Mouse (Mus musculus): ENCODE measurements around the gene Ubxn11.

The Ubxn11 gene

DNA sequence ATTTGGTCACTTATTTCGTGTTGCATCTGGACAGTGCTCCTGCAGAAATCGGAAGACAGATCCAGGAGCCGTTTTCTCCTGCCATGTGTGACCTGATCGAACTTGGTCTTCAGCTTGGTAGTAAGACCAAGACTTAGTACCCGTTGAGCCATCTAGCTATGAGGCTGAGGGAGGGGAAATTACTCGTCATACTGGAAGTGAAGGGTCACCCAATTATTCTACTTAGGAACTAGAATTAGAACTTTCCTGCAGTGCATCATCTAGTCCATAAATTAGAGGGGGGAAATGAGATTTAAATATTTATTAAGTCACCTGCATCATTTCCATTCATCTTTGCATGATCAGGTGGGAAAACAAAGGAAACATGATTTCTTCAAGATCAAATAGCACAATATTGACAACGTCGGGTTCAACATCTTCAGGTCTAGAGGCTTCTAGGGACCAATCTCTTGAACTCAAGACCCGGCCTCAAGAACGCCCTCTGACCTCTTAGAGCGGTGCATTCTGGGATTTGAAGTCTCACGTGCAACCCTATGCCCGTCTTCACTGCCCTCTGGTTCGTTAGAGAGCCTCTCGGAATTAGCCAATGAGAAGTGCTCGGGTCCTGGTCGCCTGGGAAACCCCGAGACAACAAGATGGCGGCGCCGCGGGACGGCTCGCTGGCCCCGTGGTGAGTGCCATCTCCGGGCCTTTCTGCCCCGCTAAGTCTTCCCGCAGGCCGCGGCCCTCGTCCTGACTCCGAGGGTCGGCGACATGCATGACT, at the start of gene Ubxn11:
Gene Ubxn11, plus strand, starts transcription at position 592 of the 763 bp plus-strand sequence.
- peak; percentile 93 for DNase-seq (ENCODE audit: low spot score)

DNA sequence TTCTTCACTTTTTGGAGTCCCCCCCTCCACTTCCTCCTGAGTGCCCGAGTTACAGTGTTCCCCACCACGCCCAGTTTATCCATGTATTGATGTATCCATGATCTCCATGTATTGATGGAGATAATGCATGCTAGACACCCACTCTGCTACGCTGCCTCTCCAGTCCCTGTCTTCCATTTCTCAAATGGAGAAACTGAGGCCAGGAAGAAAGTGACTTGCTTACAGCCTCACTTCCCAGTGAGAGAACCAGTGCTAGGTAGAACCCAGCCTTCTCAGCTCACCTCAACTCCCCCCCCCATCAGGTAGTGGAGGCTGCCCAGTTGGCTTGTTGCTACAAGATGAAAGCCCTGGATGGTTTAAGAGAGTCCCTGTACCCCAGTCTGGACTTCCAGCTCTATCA, 48.8 kb upstream of the Ubxn11 start, which contains the start of gene Zfp683:
Gene Zfp683, plus strand, starts transcription at position 301 of the 400 bp plus-strand sequence.
- no peak for DNase-seq (ENCODE audit: low spot score)

DNA sequence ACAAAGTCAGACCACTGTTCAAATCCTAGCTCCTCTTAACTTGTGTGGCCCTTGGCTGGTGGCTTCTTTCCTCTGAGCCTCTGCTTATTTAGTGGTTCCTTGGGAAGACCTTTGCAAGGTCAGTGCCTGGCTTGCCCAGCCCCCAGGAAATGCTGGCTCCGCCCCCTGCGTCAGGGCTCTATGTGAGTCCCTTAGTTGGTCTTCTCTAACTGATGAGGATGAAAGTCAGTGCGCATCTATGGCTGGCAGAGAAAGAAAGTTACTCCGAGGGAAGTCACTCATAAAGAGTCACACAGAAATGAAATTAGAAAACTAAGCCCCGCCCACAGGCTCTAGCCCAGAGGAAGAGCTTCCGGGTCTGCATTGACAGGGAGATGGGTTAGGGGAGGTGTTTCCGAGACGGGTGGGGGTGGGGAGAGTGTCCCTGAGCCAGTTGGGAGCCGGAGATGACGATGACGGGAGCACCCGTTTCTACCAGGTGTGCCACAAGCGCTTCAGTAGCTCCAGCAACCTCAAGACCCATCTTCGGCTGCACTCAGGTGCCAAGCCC, 44.1 kb upstream of the Ubxn11 start:
- no peak for DNase-seq (ENCODE audit: low spot score)

DNA sequence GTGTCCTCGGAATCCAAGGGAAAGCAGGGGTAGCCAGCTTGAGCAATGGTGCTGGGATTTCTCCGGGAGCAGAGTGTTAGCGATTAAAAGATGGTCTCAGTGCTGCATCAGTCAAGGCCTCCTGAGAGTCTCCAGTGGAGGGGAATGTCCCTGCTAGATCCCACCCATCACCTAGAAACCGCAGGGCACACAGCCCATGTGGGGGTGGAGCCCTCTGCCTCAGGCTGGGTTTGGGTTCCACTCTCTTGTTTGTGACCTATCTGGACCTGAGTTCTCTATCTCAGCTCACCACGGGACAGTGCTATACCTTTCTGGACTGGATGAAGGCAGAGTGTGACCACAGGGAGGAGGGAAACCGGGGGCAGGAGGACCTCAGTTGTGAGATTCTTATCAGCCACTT, 43.5 kb upstream of the Ubxn11 start:
- DNase-seq (ENCODE audit: low spot score): no peak

DNA sequence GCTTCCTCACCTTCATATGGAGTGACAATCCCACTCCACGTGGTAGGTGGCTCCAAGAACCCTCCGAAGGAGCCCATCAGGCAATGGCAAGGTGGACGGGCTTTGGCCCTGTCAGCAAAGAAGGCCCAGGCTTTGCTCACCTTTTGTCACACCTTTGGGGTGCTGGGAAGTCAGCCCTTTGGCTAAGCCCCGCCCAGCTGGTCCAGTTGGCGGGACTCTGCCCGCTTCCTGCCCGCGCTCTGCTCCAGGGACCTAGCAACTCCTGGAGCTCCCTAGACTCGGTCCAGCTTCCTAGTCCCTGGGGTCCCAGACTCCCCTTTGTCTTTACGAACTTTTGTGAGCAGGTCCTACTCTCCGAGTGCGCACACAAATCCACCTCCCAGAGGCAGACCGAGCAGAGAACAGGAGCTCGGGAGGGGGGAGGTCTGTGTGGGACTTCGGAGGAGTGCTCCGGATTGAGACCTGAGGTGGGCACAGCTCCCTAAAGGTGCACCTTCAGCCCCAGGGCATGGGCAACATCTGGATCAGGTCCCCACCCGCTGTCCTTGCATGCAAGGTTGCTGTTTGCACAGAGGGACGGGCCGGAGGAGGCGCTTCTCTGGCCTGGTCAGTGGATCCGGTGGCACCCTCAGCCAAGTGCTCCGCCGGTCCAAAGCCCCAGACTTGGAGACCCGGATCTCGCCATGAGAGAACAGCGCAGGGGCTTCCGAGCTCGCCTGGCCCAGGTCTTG, 42.1 kb upstream of the Ubxn11 start, which contains the start of gene Crybg2:
Gene Crybg2, plus strand, starts transcription at position 681 of the 731 bp plus-strand sequence.
- DNase-seq (ENCODE audit: low spot score): no peak

DNA sequence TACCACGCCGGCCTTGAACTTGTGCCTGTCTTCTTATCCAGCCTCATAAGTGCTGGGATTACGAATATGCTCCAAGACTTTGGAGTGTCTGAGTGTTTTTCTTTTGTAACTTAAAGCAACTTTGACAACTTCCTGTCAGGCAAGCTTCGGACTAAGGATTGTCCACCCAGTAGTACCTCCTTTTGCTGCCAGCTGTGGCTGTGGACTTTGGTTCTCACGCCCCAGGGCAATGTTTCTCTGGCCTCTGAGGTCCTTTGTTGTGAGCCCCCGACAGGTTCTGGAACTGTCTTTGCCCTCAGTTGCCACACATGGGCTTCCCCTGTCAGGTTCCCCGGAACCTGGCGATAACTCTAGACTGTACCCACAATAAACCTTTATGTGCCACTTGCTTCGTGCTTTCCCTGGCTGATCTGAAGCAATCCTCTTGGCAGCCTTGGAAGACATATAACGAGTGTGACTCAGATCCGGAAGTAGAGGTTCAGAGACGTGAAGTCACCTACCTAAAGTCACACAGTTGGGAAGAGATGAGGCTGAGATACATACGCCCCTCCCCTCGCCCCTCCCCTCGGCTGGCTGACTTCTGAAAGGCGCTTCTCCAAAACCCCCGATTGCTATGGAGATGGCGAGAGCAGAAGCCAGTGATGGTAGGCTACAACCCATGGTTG, 41.1 kb upstream of the Ubxn11 start:
- DNase-seq (ENCODE audit: low spot score): no peak

DNA sequence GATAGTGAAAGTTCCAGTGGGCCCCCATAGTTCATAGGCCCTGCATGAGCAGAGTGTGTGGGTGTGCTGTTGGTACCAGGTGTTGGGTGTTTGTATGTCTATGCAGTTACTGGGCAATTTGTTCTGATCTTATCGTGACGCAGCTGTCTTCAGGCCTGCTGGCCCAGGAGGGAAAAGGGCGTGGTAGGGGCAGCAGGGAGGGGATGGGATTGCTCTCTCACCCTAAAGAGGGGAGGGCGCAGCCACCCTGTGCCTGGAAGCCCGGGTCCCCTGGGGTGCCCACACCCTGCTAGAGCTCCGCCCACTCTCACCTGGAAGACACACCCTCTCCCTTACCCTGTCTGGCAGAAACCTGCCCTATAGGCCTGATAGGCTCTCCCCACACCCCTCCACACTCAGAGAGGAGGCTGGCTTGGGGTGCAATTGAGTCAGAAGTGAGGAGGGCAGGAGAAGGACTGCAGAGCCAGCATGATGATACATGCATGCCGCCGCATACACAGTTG, 40.4 kb upstream of the Ubxn11 start:
- no peak for DNase-seq (ENCODE audit: low spot score)

DNA sequence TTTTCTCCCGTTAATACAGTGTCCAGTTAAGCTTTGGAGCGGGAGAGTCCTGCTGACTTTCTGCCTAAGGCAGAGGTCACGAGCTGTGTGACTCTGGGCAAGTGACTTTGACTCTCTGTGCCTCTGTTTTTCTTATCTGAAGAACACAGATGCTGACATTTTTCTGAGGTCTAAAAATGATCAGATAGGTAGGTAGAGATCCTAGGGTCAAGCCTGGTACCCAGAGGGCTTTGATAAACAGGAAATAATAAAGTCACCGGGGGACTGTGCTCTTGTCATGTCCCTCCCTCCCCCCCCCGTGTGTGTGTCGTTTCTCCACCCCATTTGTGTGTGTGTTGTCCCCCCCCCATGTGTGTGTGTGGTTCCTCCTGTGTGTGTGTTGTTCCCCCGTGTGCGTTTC, 39.8 kb upstream of the Ubxn11 start:
- no peak for DNase-seq (ENCODE audit: low spot score)

DNA sequence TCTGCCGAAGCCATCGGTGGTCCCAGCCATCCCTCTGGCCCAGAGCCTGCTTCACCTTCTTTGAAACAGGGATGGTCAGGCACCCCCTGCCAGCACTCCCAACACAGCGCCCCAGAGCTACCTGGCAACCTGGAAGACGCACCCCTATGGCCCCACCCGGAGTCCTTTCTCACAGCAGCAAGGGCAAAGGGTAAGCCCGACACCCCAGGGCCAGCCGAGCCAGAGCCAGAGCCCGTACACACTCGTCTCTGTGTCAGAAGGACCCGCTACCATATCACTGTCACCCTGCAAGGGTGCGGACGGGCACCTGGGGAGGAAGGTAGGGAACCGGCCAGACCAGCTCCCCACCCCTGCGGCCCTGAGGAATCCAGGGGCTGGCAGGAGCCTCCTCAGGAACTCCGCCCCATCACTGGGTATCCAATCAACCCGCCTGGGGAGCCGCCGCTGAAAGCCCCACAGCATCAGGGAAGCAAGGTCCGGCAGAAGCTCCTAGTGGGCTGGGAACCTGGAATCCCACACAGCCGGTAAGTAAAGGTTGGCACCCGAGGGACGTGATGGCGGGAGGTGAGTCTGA, 36.9 kb upstream of the Ubxn11 start:
- no peak for DNase-seq (ENCODE audit: low spot score)

DNA sequence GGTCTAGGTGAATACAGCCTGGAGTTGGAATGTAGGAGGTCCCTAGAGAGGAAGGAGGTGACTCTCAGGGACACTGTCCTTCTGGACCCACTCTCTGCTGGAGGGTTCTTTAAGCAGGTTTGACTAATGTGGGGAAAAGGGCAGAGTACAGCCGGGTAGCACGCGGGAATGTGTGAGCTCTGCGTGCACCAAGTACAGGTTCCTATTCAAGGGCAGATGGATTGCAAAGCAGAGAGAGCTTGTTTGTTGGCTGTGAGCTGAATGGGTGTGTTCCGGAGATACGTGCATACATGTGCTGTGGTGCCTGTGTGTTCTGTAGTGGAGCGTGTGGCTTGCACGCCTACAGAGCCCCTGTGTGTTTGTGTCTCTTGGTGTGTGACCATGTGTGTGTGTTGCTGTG, 35.0 kb upstream of the Ubxn11 start:
- no peak for DNase-seq (ENCODE audit: low spot score)

DNA sequence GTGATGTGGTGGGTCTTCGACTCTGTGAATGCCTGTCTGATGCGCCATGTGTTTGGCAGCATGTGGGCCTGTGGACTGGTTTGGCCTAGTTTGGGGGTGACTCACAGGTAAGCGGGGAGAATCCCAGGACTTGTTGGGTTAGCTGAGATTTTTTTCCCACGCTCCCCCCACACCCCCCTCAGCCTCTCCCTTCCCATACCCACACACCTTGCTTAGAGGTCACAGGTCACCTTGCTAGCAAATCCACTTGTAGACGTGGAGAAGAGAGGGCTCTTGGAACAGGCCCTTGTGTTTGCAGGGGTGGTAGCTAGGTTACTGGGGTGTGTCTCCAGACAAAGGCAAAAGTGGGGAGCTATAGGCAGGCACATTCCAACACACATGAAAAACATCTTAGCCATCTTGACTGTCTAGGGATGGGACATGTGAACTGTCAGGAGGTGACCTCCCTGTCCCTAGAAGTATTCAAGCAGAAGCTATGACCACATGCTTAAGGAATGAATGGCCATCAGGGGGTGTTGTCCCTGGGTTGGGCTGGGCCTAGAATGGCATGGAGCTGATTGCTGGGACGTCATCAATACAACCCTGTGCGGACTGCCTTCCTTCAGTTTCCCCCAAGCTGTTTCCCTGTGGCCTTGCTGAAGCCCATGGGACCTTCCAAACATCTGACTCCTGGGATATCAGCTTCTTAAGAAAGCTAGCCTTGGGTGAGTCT, 34.4 kb upstream of the Ubxn11 start:
- DNase-seq (ENCODE audit: low spot score): no peak

DNA sequence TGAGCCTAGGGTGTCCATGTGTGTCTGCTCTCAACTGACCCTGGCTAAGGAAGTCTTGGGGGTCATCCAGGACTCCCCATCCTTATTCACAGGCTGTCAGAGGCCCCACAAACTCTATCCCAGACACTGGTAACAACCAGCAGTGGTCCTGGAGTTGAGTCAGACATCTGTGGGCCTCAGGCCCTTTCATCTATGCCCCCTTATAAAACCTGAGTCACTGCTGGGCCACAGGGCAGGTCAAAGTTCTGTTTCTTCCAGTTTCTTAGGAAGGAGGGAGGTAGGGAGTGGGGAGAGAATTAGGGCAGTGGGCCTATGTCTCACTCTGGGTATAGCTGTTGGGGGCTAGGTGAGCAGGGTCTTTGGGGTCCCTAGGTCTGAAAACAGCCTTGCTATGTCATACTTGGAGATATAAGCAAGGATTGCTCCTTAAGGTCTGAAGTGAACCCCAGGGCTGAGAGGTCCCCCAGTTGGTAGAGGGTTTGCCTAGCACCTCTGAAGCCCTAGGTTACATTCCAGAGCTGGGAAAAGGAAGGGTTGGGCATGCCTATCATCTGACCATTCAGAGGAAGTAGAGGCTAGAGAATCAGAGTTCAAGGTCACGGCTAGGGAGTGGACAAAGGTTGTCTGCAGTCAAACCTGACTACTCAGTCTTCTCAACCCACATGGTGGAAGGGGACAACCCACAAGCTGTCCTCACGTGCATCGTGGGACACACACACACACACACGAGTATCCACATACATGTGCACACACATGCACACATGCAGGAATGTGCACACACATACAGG, 33.4 kb upstream of the Ubxn11 start:
- DNase-seq (ENCODE audit: low spot score): no peak

DNA sequence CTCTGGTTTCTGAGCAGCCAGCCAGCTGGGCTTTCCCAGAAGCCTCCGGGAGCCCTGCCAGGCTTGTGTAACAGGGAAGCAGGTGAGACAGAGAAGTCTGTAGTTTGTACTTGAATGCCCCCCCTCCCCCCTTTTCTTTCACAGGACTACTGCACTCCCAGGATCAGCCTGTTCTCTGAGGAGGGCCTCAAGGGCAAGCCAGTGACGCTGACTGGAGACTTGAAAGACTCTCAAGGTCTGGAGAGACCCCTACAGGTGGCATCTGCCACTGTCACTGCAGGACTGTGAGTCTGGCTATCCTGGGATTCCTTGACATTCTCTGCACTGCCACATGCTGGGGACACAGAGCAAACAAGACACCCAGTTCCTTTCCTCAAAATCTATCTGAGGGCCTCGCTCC, 23.7 kb upstream of the Ubxn11 start:
- peak; percentile 66 for DNase-seq (ENCODE audit: low spot score)

DNA sequence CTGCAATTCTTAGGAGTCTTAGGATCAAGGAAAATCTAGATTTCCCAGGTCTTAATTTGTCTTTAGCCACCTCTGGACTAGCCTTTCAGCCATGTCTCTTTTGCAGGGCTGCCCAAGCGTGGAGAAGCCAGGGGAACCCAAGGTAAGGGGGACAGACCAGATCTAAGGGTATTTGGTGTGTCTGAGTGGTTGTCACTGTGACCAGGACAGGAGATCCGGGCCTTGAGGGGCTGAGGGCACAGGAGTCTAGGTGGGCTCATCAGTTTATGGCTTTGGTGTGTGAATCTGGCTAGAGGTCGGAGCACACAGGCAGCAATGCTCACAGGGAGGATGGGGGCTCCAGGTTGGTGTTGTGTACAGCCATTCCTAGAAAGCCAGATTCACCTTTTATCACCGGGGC, 21.7 kb upstream of the Ubxn11 start:
- no peak for DNase-seq (ENCODE audit: low spot score)

DNA sequence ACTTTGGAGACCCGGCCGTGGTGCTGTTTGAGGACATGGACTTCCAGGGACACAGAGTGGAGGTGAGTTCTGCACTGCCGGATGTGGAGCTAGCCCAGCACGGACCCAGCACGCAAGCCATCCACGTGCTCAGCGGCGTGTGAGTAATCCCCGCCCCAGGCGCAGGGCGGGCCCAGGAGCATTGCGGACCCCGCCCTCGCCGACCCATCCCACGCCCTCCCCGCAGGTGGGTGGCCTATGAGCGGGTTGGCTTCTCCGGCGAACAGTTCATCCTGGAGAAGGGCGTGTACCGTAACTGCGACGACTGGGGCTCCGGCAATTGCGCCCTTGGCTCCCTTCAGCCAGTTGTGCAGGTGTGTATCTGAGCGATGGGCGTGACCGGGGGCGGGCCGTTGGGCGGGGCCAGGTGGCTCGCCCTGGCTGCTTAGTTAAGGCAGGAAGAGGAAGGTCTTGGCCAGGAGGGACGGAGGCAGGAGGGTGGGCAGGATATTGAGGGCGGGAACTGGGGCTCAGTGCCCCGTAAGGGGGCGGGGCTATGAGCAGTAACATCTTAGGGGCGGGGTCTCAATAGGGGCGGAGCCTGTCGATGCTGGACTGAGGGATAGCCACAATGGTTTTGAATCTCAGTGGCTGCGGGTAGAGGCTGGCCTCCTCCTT, 20.5 kb upstream of the Ubxn11 start:
- peak; percentile 62 for DNase-seq (ENCODE audit: low spot score)

DNA sequence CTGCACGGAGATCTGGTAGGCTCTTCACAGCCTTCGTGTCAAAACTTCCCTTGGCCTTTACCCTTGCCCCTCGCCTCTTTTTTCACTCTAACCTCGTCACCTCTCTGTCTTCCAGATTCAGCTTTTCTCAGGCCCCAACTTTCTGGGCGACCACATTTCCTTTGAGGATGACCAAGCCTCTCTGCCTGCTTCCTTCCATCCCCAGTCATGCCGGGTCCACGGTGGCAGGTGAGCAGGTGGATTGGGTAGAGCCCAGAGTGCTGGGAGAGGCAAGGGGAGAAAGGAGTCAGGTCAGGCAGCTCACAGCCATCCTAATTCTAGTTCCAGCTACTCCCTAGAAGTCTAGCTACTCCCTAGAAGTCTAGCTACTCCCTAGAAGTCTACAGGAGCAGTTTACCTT, 19.9 kb upstream of the Ubxn11 start:
- no peak for DNase-seq (ENCODE audit: low spot score)

DNA sequence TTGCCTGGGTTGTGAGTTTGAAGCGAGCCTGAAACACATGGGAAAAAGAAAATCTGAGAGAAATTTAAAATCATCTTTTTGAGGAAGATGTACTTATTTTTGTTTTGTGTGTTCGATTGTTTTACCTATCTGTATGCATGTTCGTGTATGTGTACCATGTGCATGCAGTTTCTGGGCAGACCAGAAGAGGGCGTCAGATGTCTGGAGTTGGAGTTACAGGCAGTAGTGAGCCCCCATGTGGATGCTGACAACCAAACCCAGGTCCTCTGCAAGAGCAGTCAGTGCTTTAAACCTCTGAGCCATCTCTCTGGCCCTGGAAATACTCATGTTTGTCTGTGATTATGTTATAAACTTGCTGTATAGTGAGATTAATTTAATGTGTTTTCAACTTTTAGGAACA, 17.4 kb upstream of the Ubxn11 start:
- DNase-seq (ENCODE audit: low spot score): no peak

DNA sequence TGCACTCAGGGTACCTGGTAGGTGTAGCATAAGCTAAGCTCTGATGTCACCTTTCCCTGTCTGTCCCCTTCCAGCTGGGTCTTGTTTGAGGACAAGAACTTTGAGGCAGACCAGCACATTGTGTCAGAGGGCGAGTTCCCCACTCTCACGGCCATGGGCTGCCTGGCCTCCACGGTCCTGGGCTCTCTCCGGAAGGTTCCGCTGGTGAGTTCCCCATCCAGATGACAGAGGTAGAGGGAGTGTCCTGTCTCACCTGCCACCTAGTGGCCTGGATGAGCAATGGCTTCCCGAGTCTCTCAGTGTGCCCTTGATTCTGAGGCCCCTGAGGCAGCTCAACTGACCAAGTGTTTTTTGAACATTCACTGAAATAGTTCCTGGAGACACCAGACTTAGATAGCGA, 15.0 kb upstream of the Ubxn11 start:
- no peak for DNase-seq (ENCODE audit: low spot score)

DNA sequence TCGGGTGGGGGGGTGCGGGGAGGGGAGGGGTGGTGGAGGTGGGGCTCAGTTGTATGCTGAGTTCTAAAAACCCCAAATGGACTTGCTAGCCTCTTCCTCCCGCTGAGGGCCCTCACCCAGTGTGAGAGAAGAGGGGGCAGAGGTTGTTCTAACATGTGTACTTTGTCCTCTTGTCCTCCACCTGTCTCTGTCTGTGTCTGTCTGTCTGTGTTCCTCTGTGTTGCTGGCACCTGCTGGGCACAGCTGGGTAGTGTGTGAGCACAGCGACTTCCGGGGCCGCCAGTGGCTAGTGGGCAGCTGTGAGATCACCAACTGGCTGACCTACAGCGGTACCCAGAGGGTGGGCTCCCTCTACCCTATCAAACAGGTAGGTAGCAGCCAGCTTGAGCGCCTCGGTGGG, 13.3 kb upstream of the Ubxn11 start:
- no peak for DNase-seq (ENCODE audit: low spot score)
